Mouse (Mus musculus) liver, adult 2 months (tissue): ENCODE results near the gene Ccdc117.

ENCODE experiments used
- CTCF ChIP-seq: fragments of 200-500 bp; IDR thresholded peaks from 2 replicates; pipeline ENCODE4 v1.5.1; 2011; ENCODE audit warnings: low read depth, low read length, control low read depth
- POLR2A ChIP-seq: fragments of 200-500 bp; IDR thresholded peaks from 2 replicates; pipeline ENCODE4 v1.6.1; 2011; ENCODE audit warnings: low read length, control low read depth; ENCODE audit not compliant: insufficient read depth; ENCODE audit errors: extremely low read depth

DNA sequence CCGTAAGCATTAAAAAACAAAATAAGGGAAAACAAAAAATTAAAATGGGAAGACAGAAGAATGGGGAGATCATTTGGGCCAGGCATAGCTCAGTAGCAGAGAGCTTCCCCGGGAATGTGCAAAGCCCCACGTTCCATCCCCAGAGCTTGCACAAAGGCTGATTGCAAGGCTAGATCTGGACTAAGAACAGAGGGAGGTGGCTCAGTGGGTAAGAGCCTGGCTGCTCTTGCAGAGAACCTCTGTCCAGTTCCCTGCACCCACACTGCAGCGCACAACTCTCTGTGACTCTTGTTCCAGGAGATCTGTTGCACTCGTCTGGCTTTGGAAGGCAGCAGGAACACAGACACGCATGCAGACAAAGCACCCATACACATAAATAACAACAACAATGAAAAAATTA lies 26.3 kb downstream of the Ccdc117 start:
- no peak for TF ChIP-seq CTCF
- TF ChIP-seq POLR2A: no peak
